In genomic region chr16:30389210-30389684, GRCm38 (mm10) we compare ENCODE assay signal across 8 mouse cellular contexts. TPM values are rescaled to one million over a fixed set of nuclear protein-coding genes. Genes with fewer than 3 reads are reported as not detected.
A peak's percentile ranks its signal among the peaks of the same experiment; 100 is the strongest.
DNase-seq lines count a peak whose midpoint lies in the region; ATAC-seq and TF ChIP-seq lines count a peak whose summit lies in the region.

No protein-coding gene starts in this region.

- peak overlapping the region; percentile 91 for H3K9ac ChIP-seq in kidney, embryonic 15.5 days
- peak overlapping the region; percentile 93 for H3K9ac ChIP-seq in lung, postnatal 0 days (replicated peaks; ENCODE audit: low read depth)

- H3K36me3 ChIP-seq in heart, embryonic 10.5 days = peaks cover 18% of the 10 kb centered on the region
- peaks cover 16% of the 10 kb centered on the region for H3K36me3 ChIP-seq in kidney, embryonic 15.5 days
- H3K36me3 ChIP-seq in lung, postnatal 0 days (ENCODE audit: insufficient read depth, low read length) = no peaks in the 10 kb centered on the region

- H3K27me3 ChIP-seq in heart, embryonic 10.5 days (ENCODE audit: insufficient read depth, poor library complexity, severe bottlenecking) = no peaks in the 10 kb centered on the region
- no peaks in the 10 kb centered on the region for H3K27me3 ChIP-seq in kidney, embryonic 15.5 days
- no peaks in the 10 kb centered on the region for H3K27me3 ChIP-seq in lung, postnatal 0 days (replicated peaks; ENCODE audit: insufficient read depth, low read length)

- peak overlapping the region; percentile 79 for H3K4me2 ChIP-seq in kidney, embryonic 15.5 days
- H3K4me2 ChIP-seq in lung, postnatal 0 days (replicated peaks; ENCODE audit: low read depth, low read length) = peak overlapping the region; percentile 86

- peak; percentile 46 for ATAC-seq in kidney, embryonic 15.5 days (replicated peaks; ENCODE audit: low FRiP score)
- ATAC-seq in lung, postnatal 0 days = no peak

- no peaks in the 10 kb centered on the region for H3K9me3 ChIP-seq in heart, embryonic 10.5 days
- no peaks in the 10 kb centered on the region for H3K9me3 ChIP-seq in kidney, embryonic 15.5 days (replicated peaks)
- no peaks in the 10 kb centered on the region for H3K9me3 ChIP-seq in lung, postnatal 0 days (ENCODE audit: low read length)

- DNase-seq in 416B (ENCODE audit: low read depth) (peak; percentile 89), ES-CJ7 (ENCODE audit: low read depth, low spot score) (peak; percentile 58)
- DNase-seq in cerebellum, postnatal 25 days = peak; percentile 43 to 49
- peak; percentile 78 for DNase-seq in heart, embryonic 10.5 days (ENCODE audit: low spot score)
- peak; percentile 50 for DNase-seq in lung, postnatal 0 days (ENCODE audit: low spot score)
- DNase-seq in thymus, postnatal 14 days = peak; percentile 88

- no peak for TF ChIP-seq EP300 in lung, postnatal 0 days (IDR thresholded peaks at IDR 0.05)

- TF ChIP-seq POLR2A in olfactory bulb, adult 2 months (IDR thresholded peaks at IDR 0.05; ENCODE audit: insufficient read depth, low read depth, low read length) = no peak

- peak overlapping the region; percentile 95 for H3K4me3 ChIP-seq in heart, embryonic 10.5 days
- peak overlapping the region; percentile 90 for H3K4me3 ChIP-seq in kidney, embryonic 15.5 days (replicated peaks)
- H3K4me3 ChIP-seq in lung, postnatal 0 days (ENCODE audit: low read depth, low read length) = peak overlapping the region; percentile 98
- peak overlapping the region; percentile 92 for H3K4me3 ChIP-seq in olfactory bulb, adult 2 months (ENCODE audit: insufficient read depth, low read depth, low read length)

- H3K27ac ChIP-seq in heart, embryonic 10.5 days = peak overlapping the region; percentile 96
- peak overlapping the region; percentile 90 for H3K27ac ChIP-seq in kidney, embryonic 15.5 days
- H3K27ac ChIP-seq in lung, postnatal 0 days (ENCODE audit: low read length) = peak overlapping the region; percentile 95
- no peak overlapping the region for H3K27ac ChIP-seq in olfactory bulb, adult 2 months (ENCODE audit: insufficient read depth, low read depth, low read length)

- no peak; the same call in 1 of the 2 replicates for TF ChIP-seq CTCF in lung, postnatal 0 days (IDR thresholded peaks at IDR 0.05)
- no peak for TF ChIP-seq CTCF in olfactory bulb, adult 2 months (IDR thresholded peaks at IDR 0.05; ENCODE audit: insufficient read depth, low read depth, low read length)

- WGBS in heart, embryonic 10.5 days = 6% methylated on average over 17 of the region's 17 CpGs
- WGBS in kidney, embryonic 15.5 days = 3% methylated on average over 17 of the region's 17 CpGs
- 2% methylated on average over 17 of the region's 17 CpGs for WGBS in lung, postnatal 0 days
- WGBS in olfactory bulb, adult 2 months = 5% methylated on average over 17 of the region's 17 CpGs

- H3K4me1 ChIP-seq in heart, embryonic 10.5 days = peaks cover 30% of the 10 kb centered on the region
- H3K4me1 ChIP-seq in kidney, embryonic 15.5 days = peaks cover 26% of the 10 kb centered on the region
- peaks cover 2% of the 10 kb centered on the region; the same call in 1 of the 2 replicates for H3K4me1 ChIP-seq in lung, postnatal 0 days (ENCODE audit: insufficient read depth, low read depth, low read length)
- peaks cover 16% of the 10 kb centered on the region for H3K4me1 ChIP-seq in olfactory bulb, adult 2 months (ENCODE audit: control insufficient read depth, insufficient read depth, low read length)

RNA-seq across cellular contexts. Expression of gene Atp13a3, which starts 16.5 kb away (rescaled TPM):
- 12.3 and 13.1 TPM in 2 replicates for polyA plus RNA-seq in heart, embryonic 10.5 days (2016; fragmentation: Nextera tagmentation; extraction: Ambion mirVana)
- polyA plus RNA-seq in kidney, embryonic 15.5 days (2015; fragmentation: Nextera tagmentation; extraction: Ambion mirVana) = 12.1 and 14.0 TPM in 2 replicates
- 18.9 and 19.3 TPM in 2 replicates for polyA plus RNA-seq in lung, postnatal 0 days (2015; fragmentation: Nextera tagmentation; extraction: Ambion mirVana)
- 63.3 and 284 TPM in 2 replicates for polyA plus RNA-seq in olfactory bulb, adult 2 months (2012; ENCODE audit: insufficient read depth, insufficient read length, low replicate concordance, missing spikeins)
